Mouse (Mus musculus): ENCODE results near the gene Vmn1r225. TPM values are rescaled to one million over a fixed set of nuclear protein-coding genes. Genes with fewer than 3 reads are reported as not detected.
"Not testable (repeated sequence)": the region's sequence is repeated elsewhere in the genome, so short reads cannot be mapped to it uniquely, and the experiment has no call there.

The Vmn1r225 gene
- not detected in 2 replicates for polyA plus RNA-seq (2015; fragmentation: Nextera tagmentation; extraction: Ambion mirVana)

GRCm38 (mm10) chr17:20497858-20498257 lies at the start of gene Vmn1r225:
Gene Vmn1r225 (plus strand): TSS chr17:20498158.
- ATAC-seq (replicated peaks; ENCODE audit: low FRiP score): no peak
- no peak within 1 kb of the TSS for H3K9ac ChIP-seq
- H3K27me3 ChIP-seq: no peaks in the 10 kb centered on the region
- H3K36me3 ChIP-seq: no peaks in the 10 kb centered on the region
- no peak within 1 kb of the TSS for H3K27ac ChIP-seq
- no peaks in the 10 kb centered on the region; the same call in none of the 2 replicates for H3K9me3 ChIP-seq (replicated peaks)
- H3K4me3 ChIP-seq (replicated peaks): no peak within 1 kb of the TSS
- H3K4me1 ChIP-seq: no peaks in the 10 kb centered on the region
- H3K4me2 ChIP-seq: no peak within 1 kb of the TSS

GRCm38 (mm10) chr17:20473311-20473710 lies 24.6 kb upstream of the Vmn1r225 start:
- Histone ChIP-seq H3K4me1 (no peaks in the 10 kb centered on the region), H3K4me3 (replicated peaks) (no peak overlapping the region), H3K27ac (no peak overlapping the region), H3K27me3 (no peaks in the 10 kb centered on the region), H3K9me3 (replicated peaks) (0 out of 2 replicates have a peak, but pooled peaks cover 4% of the 10 kb centered on the region), H3K36me3 (no peaks in the 10 kb centered on the region), H3K9ac (no peak overlapping the region), H3K4me2 (no peak overlapping the region)
- no peak for ATAC-seq (replicated peaks; ENCODE audit: low FRiP score)
- WGBS: 80% methylated on average over 3 of the region's 3 CpGs

GRCm38 (mm10) chr17:20481231-20481630 lies 16.7 kb upstream of the Vmn1r225 start, which contains the start of gene Vmn2r108:
Gene Vmn2r108 (minus strand): TSS chr17:20481331.
- Histone ChIP-seq H3K9me3 (replicated peaks) (no peaks in the 10 kb centered on the region), H3K27me3 (no peaks in the 10 kb centered on the region), H3K27ac (no peak within 1 kb of the TSS), H3K9ac (no peak within 1 kb of the TSS), H3K4me1 (no peaks in the 10 kb centered on the region), H3K36me3 (no peaks in the 10 kb centered on the region), H3K4me3 (replicated peaks) (no peak within 1 kb of the TSS), H3K4me2 (no peak within 1 kb of the TSS)
- no peak for ATAC-seq (replicated peaks; ENCODE audit: low FRiP score)

- not testable (repeated sequence) for ATAC-seq (replicated peaks; ENCODE audit: low FRiP score); H3K4me3 ChIP-seq (replicated peaks); H3K9me3 ChIP-seq (replicated peaks); H3K4me1 ChIP-seq; H3K9ac ChIP-seq; H3K4me2 ChIP-seq; H3K27ac ChIP-seq; H3K27me3 ChIP-seq; H3K36me3 ChIP-seq
Measured at GRCm38 (mm10) chr17:20508247-20508646, 10.3 kb downstream of the Vmn1r225 start.

Other genes with a start within 250 kb of the Vmn1r225 start
- gene Vmn2r106, start 212.6 kb upstream of the Vmn1r225 start, polyA plus RNA-seq (2015; fragmentation: Nextera tagmentation; extraction: Ambion mirVana): not detected in 2 replicates
- not detected in 2 replicates for gene Vmn2r107, start 152.9 kb upstream of the Vmn1r225 start, polyA plus RNA-seq (2015; fragmentation: Nextera tagmentation; extraction: Ambion mirVana)
- not detected in 2 replicates for gene Vmn1r224, start 84.0 kb upstream of the Vmn1r225 start, polyA plus RNA-seq (2015; fragmentation: Nextera tagmentation; extraction: Ambion mirVana)
- gene Vmn2r108, start 16.8 kb upstream of the Vmn1r225 start, polyA plus RNA-seq (2015; fragmentation: Nextera tagmentation; extraction: Ambion mirVana): not detected in 2 replicates
- gene Vmn2r109, start 66.6 kb downstream of the Vmn1r225 start, polyA plus RNA-seq (2015; fragmentation: Nextera tagmentation; extraction: Ambion mirVana): not detected in 2 replicates
- 0.01 and 0.03 TPM in 2 replicates for gene Vmn2r110, start 98.3 kb downstream of the Vmn1r225 start, polyA plus RNA-seq (2015; fragmentation: Nextera tagmentation; extraction: Ambion mirVana)
- not detected in 2 replicates for gene Fpr-rs3, start 126.7 kb downstream of the Vmn1r225 start, polyA plus RNA-seq (2015; fragmentation: Nextera tagmentation; extraction: Ambion mirVana)
- not detected in 2 replicates for gene Vmn1r226, start 184.7 kb downstream of the Vmn1r225 start, polyA plus RNA-seq (2015; fragmentation: Nextera tagmentation; extraction: Ambion mirVana)
- gene Vmn1r227, start 231.7 kb downstream of the Vmn1r225 start, polyA plus RNA-seq (2015; fragmentation: Nextera tagmentation; extraction: Ambion mirVana): not detected in 2 replicates

Data from kidney, embryonic 15.5 days (tissue).